Mouse (Mus musculus) left cerebral cortex, adult 2 months (tissue): Measurements from ENCODE around the gene Cox18. TPM values are rescaled to one million over a fixed set of nuclear protein-coding genes. Genes with fewer than 3 reads are reported as not detected.

Source experiments
- DNase-seq, 2 experiments: peaks; one replicate each; pipeline ENCODE4 v3.0.0; 2021 to 2022; ENCODE audit warnings: low spot score in 2 of 2, mixed read lengths in 1 of 2; ENCODE audit errors: extremely low spot score in 1 of 2
- H3K27ac ChIP-seq: fragments of 200-600 bp; 2 replicates; pipeline ENCODE4 v1.8.1; 2022
- H3K4me3 ChIP-seq: fragments of 200-600 bp; 2 replicates; pipeline ENCODE4 v1.8.1; 2022
- CTCF ChIP-seq: fragments of 200-600 bp; IDR thresholded peaks from 2 replicates; pipeline ENCODE4 v1.8.1; 2022; ENCODE audit warnings: antibody characterized with exemption, mild to moderate bottlenecking, moderate library complexity
- intact Hi-C: fragments of 180-260 bp; cut with DNase I; formaldehyde crosslinking; loops from one replicate; pipeline ENCODE4 v1.15.1; 2025
- total RNA-seq, 2 experiments: library from RNA; stranded (reverse); gene quantifications; 2 replicates each; pipeline ENCODE4 v1.2.3; 2021

Gene Cox18
- total RNA-seq, 2 experiments from 2014 or later, result 24.7 to 25.9 TPM

GRCm38 (mm10) chr5:90222937-90223336 is 864 bp downstream of the Cox18 start:
- Histone ChIP-seq H3K4me3 (peak overlapping the region; percentile 98), H3K27ac (peak overlapping the region; percentile 86)
- TF ChIP-seq CTCF, result no peak
- intact Hi-C loops, result loop anchor here (5.0 to 10.0 kb wide), 3 partner anchors 364 to 712 kb away; partner anchors contain the start of genes Mthfd2l and Rassf6
- DNase-seq, result no peak

GRCm38 (mm10) chr5:90217791-90218190 is 6.0 kb downstream of the Cox18 start:
- Histone ChIP-seq H3K27ac (no peak overlapping the region), H3K4me3 (no peak overlapping the region)
- no peak for DNase-seq
- TF ChIP-seq CTCF, result no peak
- intact Hi-C loops, result no loop called here

- no peak for TF ChIP-seq CTCF
- H3K27ac ChIP-seq, result no peak overlapping the region
- no peak overlapping the region for H3K4me3 ChIP-seq
- intact Hi-C loops, result no loop called here
- DNase-seq, result no peak
Observed at GRCm38 (mm10) chr5:90217226-90217625, 6.6 kb downstream of the Cox18 start.

- TF ChIP-seq CTCF, result no peak
- Histone ChIP-seq H3K4me3 (no peak overlapping the region), H3K27ac (no peak overlapping the region)
- intact Hi-C loops, result no loop called here
- no peak for DNase-seq
Observed at GRCm38 (mm10) chr5:90213356-90213755, 10.4 kb downstream of the Cox18 start.

GRCm38 (mm10) chr5:90203168-90203567 is 20.6 kb downstream of the Cox18 start:
- peak in 1 of 2 experiments; percentile 28 for DNase-seq
- intact Hi-C loops, result loop anchor here (2.0 to 10.0 kb wide), 4 partner anchors 298 to 702 kb away; partner anchors contain the start of gene Cxcl2
- H3K4me3 ChIP-seq, result no peak overlapping the region
- peak; percentile 89 for TF ChIP-seq CTCF
- H3K27ac ChIP-seq, result no peak overlapping the region

- intact Hi-C loops, result loop anchor here (2.0 to 10.0 kb wide), 4 partner anchors 298 to 702 kb away; partner anchors contain the start of gene Cxcl2
- no peak for TF ChIP-seq CTCF
- H3K4me3 ChIP-seq, result no peak overlapping the region
- no peak overlapping the region for H3K27ac ChIP-seq
- DNase-seq, result no peak
Observed at GRCm38 (mm10) chr5:90202447-90203117, 21.2 kb downstream of the Cox18 start.

- no peak overlapping the region for H3K4me3 ChIP-seq
- TF ChIP-seq CTCF, result no peak
- intact Hi-C loops, result loop anchor here (5.0 to 10.0 kb wide), 3 partner anchors 387 to 705 kb away; partner anchors contain the start of gene Cxcl2
- no peak for DNase-seq
- no peak overlapping the region for H3K27ac ChIP-seq
Observed at GRCm38 (mm10) chr5:90199922-90200632, 23.7 kb downstream of the Cox18 start.

- TF ChIP-seq CTCF, result peak; percentile 73
- intact Hi-C loops, result loop anchor here (2.0 to 5.0 kb wide), 6 partner anchors 214 to 784 kb away; no protein-coding TSS in a partner anchor
Observed at GRCm38 (mm10) chr5:90194831-90195230, 29.0 kb downstream of the Cox18 start.

GRCm38 (mm10) chr5:90182782-90183181 is 41.0 kb downstream of the Cox18 start:
- TF ChIP-seq CTCF, result no peak
- no peak overlapping the region for H3K4me3 ChIP-seq
- H3K27ac ChIP-seq, result no peak overlapping the region
- intact Hi-C loops, result no loop called here
- DNase-seq, result no peak

More at GRCm38 (mm10) chr5:90194831-90195230, 29.0 kb downstream of the Cox18 start:
- H3K27ac ChIP-seq, result no peak overlapping the region
- H3K4me3 ChIP-seq, result no peak overlapping the region
- DNase-seq, result peak; percentile 66 to 70

- Histone ChIP-seq H3K4me3 (no peak overlapping the region), H3K27ac (no peak overlapping the region)
- no peak for DNase-seq
- intact Hi-C loops, result no loop called here
- no peak for TF ChIP-seq CTCF
Observed at GRCm38 (mm10) chr5:90179094-90179493, 44.7 kb downstream of the Cox18 start.

GRCm38 (mm10) chr5:90178116-90178515 is 45.7 kb downstream of the Cox18 start:
- intact Hi-C loops, result no loop called here
- no peak for DNase-seq

More at GRCm38 (mm10) chr5:90178116-90178515, 45.7 kb downstream of the Cox18 start:
- no peak for TF ChIP-seq CTCF
- H3K4me3 ChIP-seq, result no peak overlapping the region
- no peak overlapping the region for H3K27ac ChIP-seq

Other genes starting within 250 kb of the Cox18 start
- 100 to 1,000 TPM; 124 TPM for gene Ankrd17, start 142.6 kb upstream of the Cox18 start, total RNA-seq
- 1 to 10 TPM; 1.1 to 1.6 TPM for gene Gm9958, start 143.2 kb upstream of the Cox18 start, total RNA-seq
- not detected for gene Alb, start 236.9 kb upstream of the Cox18 start, total RNA-seq